Mouse (Mus musculus): Measurements from ENCODE around the gene Lypd6b. TPM values are rescaled to one million over a fixed set of nuclear protein-coding genes. Genes with fewer than 3 reads are reported as not detected.
A peak's percentile ranks its signal among the peaks of the same experiment; 100 is the strongest.

Gene Lypd6b
- polyA plus RNA-seq, 1 experiment from 2014 or later: 3.1 TPM

GRCm38 (mm10) chr2:49937621-49938020 is 150.1 kb downstream of the Lypd6b start:
- ATAC-seq: no peak; the same call in 1 of the 2 replicates

GRCm38 (mm10) chr2:49938246-49938645 is 150.8 kb downstream of the Lypd6b start:
- 87% methylated on average over 8 of the region's 8 CpGs for WGBS
- no peak overlapping the region for H3K4me3 ChIP-seq
- H3K4me1 ChIP-seq: 0 out of 2 replicates have a peak, but pooled peaks cover 6% of the 10 kb centered on the region
- no peak overlapping the region for H3K27ac ChIP-seq
- no peak overlapping the region for H3K9ac ChIP-seq
- H3K4me2 ChIP-seq: no peak overlapping the region
- no peaks in the 10 kb centered on the region for H3K9me3 ChIP-seq (replicated peaks)
- ATAC-seq: no peak
- H3K27me3 ChIP-seq: no peaks in the 10 kb centered on the region
- H3K36me3 ChIP-seq (ENCODE audit: poor library complexity, severe bottlenecking): no peaks in the 10 kb centered on the region

More at GRCm38 (mm10) chr2:49937621-49938020, 150.1 kb downstream of the Lypd6b start:
- Histone ChIP-seq H3K27me3 (no peaks in the 10 kb centered on the region), H3K27ac (no peak overlapping the region), H3K4me3 (no peak overlapping the region), H3K9ac (no peak overlapping the region), H3K4me1 (0 out of 2 replicates have a peak, but pooled peaks cover 6% of the 10 kb centered on the region), H3K4me2 (no peak overlapping the region), H3K36me3 (ENCODE audit: poor library complexity, severe bottlenecking) (no peaks in the 10 kb centered on the region), H3K9me3 (replicated peaks) (no peaks in the 10 kb centered on the region)
- WGBS: 68% methylated on average over 13 of the region's 13 CpGs

- H3K4me2 ChIP-seq: no peak overlapping the region
- no peak overlapping the region for H3K9ac ChIP-seq
- 81% methylated on average over 6 of the region's 6 CpGs for WGBS
- H3K27me3 ChIP-seq: no peaks in the 10 kb centered on the region
- H3K4me1 ChIP-seq: 0 out of 2 replicates have a peak, but pooled peaks cover 6% of the 10 kb centered on the region
- no peaks in the 10 kb centered on the region for H3K36me3 ChIP-seq (ENCODE audit: poor library complexity, severe bottlenecking)
- H3K9me3 ChIP-seq (replicated peaks): no peaks in the 10 kb centered on the region
- no peak overlapping the region for H3K27ac ChIP-seq
- no peak overlapping the region for H3K4me3 ChIP-seq
- ATAC-seq: no peak
Measured at GRCm38 (mm10) chr2:49940372-49940771, 152.9 kb downstream of the Lypd6b start.

- Histone ChIP-seq H3K4me2 (no peak overlapping the region), H3K4me1 (0 out of 2 replicates have a peak, but pooled peaks cover 6% of the 10 kb centered on the region), H3K4me3 (no peak overlapping the region), H3K27ac (no peak overlapping the region), H3K27me3 (no peaks in the 10 kb centered on the region), H3K36me3 (ENCODE audit: poor library complexity, severe bottlenecking) (no peaks in the 10 kb centered on the region), H3K9ac (no peak overlapping the region), H3K9me3 (replicated peaks) (no peaks in the 10 kb centered on the region)
- no peak for ATAC-seq
- 75% methylated on average over 5 of the region's 5 CpGs for WGBS
Measured at GRCm38 (mm10) chr2:49942100-49942499, 154.6 kb downstream of the Lypd6b start.

GRCm38 (mm10) chr2:49951681-49952080 is 164.2 kb downstream of the Lypd6b start:
- Histone ChIP-seq H3K27ac (no peak overlapping the region), H3K27me3 (no peaks in the 10 kb centered on the region), H3K9ac (no peak overlapping the region), H3K4me2 (no peak overlapping the region), H3K9me3 (replicated peaks) (peaks cover 17% of the 10 kb centered on the region), H3K4me3 (no peak overlapping the region), H3K4me1 (peaks cover 5% of the 10 kb centered on the region), H3K36me3 (ENCODE audit: poor library complexity, severe bottlenecking) (no peaks in the 10 kb centered on the region)
- no peak for ATAC-seq
- 65% methylated on average over 4 of the region's 4 CpGs for WGBS

- H3K27me3 ChIP-seq: no peaks in the 10 kb centered on the region
- WGBS: 39% methylated on average over 6 of the region's 6 CpGs
- H3K4me3 ChIP-seq: no peak overlapping the region
- peaks cover 5% of the 10 kb centered on the region for H3K4me1 ChIP-seq
- H3K4me2 ChIP-seq: no peak overlapping the region
- H3K9ac ChIP-seq: no peak overlapping the region
- H3K9me3 ChIP-seq (replicated peaks): peaks cover 16% of the 10 kb centered on the region
- H3K27ac ChIP-seq: no peak overlapping the region
- no peaks in the 10 kb centered on the region for H3K36me3 ChIP-seq (ENCODE audit: poor library complexity, severe bottlenecking)
- ATAC-seq: no peak; the same call in 1 of the 2 replicates
Measured at GRCm38 (mm10) chr2:49952632-49953293, 165.3 kb downstream of the Lypd6b start.

- no peak overlapping the region for H3K9ac ChIP-seq
- no peak overlapping the region for H3K27ac ChIP-seq
- no peaks in the 10 kb centered on the region for H3K27me3 ChIP-seq
- ATAC-seq: no peak
- H3K4me2 ChIP-seq: no peak overlapping the region
- WGBS: 67% methylated on average over 2 of the region's 2 CpGs
- peaks cover 5% of the 10 kb centered on the region for H3K4me1 ChIP-seq
- no peak overlapping the region for H3K4me3 ChIP-seq
- no peaks in the 10 kb centered on the region for H3K9me3 ChIP-seq (replicated peaks)
- H3K36me3 ChIP-seq (ENCODE audit: poor library complexity, severe bottlenecking): no peaks in the 10 kb centered on the region
Measured at GRCm38 (mm10) chr2:49957449-49957848, 170.0 kb downstream of the Lypd6b start.

- no peak overlapping the region for H3K27ac ChIP-seq
- 86% methylated on average over 2 of the region's 2 CpGs for WGBS
- H3K9me3 ChIP-seq (replicated peaks): no peaks in the 10 kb centered on the region
- H3K27me3 ChIP-seq: no peaks in the 10 kb centered on the region
- no peak for ATAC-seq
- H3K36me3 ChIP-seq (ENCODE audit: poor library complexity, severe bottlenecking): no peaks in the 10 kb centered on the region
- H3K9ac ChIP-seq: no peak overlapping the region
- no peak overlapping the region for H3K4me2 ChIP-seq
- no peaks in the 10 kb centered on the region for H3K4me1 ChIP-seq
- no peak overlapping the region for H3K4me3 ChIP-seq
Measured at GRCm38 (mm10) chr2:49961991-49962390, 174.5 kb downstream of the Lypd6b start.

- no peak overlapping the region for H3K9ac ChIP-seq
- 79% methylated on average over 3 of the region's 3 CpGs for WGBS
- H3K27me3 ChIP-seq: no peaks in the 10 kb centered on the region
- no peaks in the 10 kb centered on the region for H3K36me3 ChIP-seq (ENCODE audit: poor library complexity, severe bottlenecking)
- H3K4me1 ChIP-seq: peaks cover 5% of the 10 kb centered on the region; the same call in 1 of the 2 replicates
- no peak overlapping the region for H3K4me2 ChIP-seq
- H3K9me3 ChIP-seq (replicated peaks): no peaks in the 10 kb centered on the region
- H3K4me3 ChIP-seq: no peak overlapping the region
- ATAC-seq: no peak
- H3K27ac ChIP-seq: no peak overlapping the region
Measured at GRCm38 (mm10) chr2:49964899-49965298, 177.4 kb downstream of the Lypd6b start.

- 19% methylated on average over 3 of the region's 3 CpGs for WGBS
- peak; percentile 78 for ATAC-seq
- H3K27ac ChIP-seq: no peak overlapping the region
- H3K4me1 ChIP-seq: peaks cover 5% of the 10 kb centered on the region; the same call in 1 of the 2 replicates
- H3K9me3 ChIP-seq (replicated peaks): no peaks in the 10 kb centered on the region
- H3K36me3 ChIP-seq (ENCODE audit: poor library complexity, severe bottlenecking): no peaks in the 10 kb centered on the region
- H3K4me3 ChIP-seq: no peak overlapping the region
- no peaks in the 10 kb centered on the region for H3K27me3 ChIP-seq
- H3K9ac ChIP-seq: no peak overlapping the region
- H3K4me2 ChIP-seq: no peak overlapping the region
Measured at GRCm38 (mm10) chr2:49967748-49968147, 180.3 kb downstream of the Lypd6b start.

GRCm38 (mm10) chr2:49970990-49971389 is 183.5 kb downstream of the Lypd6b start:
- no peaks in the 10 kb centered on the region for H3K9me3 ChIP-seq (replicated peaks)
- 98% methylated on average over 3 of the region's 3 CpGs for WGBS

GRCm38 (mm10) chr2:49978606-49979005 is 191.1 kb downstream of the Lypd6b start:
- no peak overlapping the region for H3K27ac ChIP-seq
- WGBS: 67% methylated on average over 10 of the region's 10 CpGs

More at GRCm38 (mm10) chr2:49970990-49971389, 183.5 kb downstream of the Lypd6b start:
- H3K9ac ChIP-seq: no peak overlapping the region
- H3K4me1 ChIP-seq: peaks cover 5% of the 10 kb centered on the region; the same call in 1 of the 2 replicates
- H3K27me3 ChIP-seq: no peaks in the 10 kb centered on the region
- H3K36me3 ChIP-seq (ENCODE audit: poor library complexity, severe bottlenecking): no peaks in the 10 kb centered on the region
- H3K27ac ChIP-seq: no peak overlapping the region
- no peak overlapping the region for H3K4me2 ChIP-seq
- H3K4me3 ChIP-seq: no peak overlapping the region
- ATAC-seq: no peak

GRCm38 (mm10) chr2:49979991-49980390 is 192.5 kb downstream of the Lypd6b start:
- H3K9ac ChIP-seq: no peak overlapping the region
- ATAC-seq: no peak
- H3K4me2 ChIP-seq: no peak overlapping the region
- no peaks in the 10 kb centered on the region for H3K27me3 ChIP-seq
- no peaks in the 10 kb centered on the region for H3K4me1 ChIP-seq
- no peaks in the 10 kb centered on the region for H3K36me3 ChIP-seq (ENCODE audit: poor library complexity, severe bottlenecking)
- H3K27ac ChIP-seq: no peak overlapping the region
- no peak overlapping the region for H3K4me3 ChIP-seq
- H3K9me3 ChIP-seq (replicated peaks): no peaks in the 10 kb centered on the region
- WGBS: 92% methylated on average over 3 of the region's 3 CpGs

More at GRCm38 (mm10) chr2:49978606-49979005, 191.1 kb downstream of the Lypd6b start:
- no peak overlapping the region for H3K4me2 ChIP-seq
- no peak for ATAC-seq
- H3K9ac ChIP-seq: no peak overlapping the region
- H3K4me1 ChIP-seq: no peaks in the 10 kb centered on the region
- H3K27me3 ChIP-seq: no peaks in the 10 kb centered on the region
- no peak overlapping the region for H3K4me3 ChIP-seq
- H3K9me3 ChIP-seq (replicated peaks): no peaks in the 10 kb centered on the region
- H3K36me3 ChIP-seq (ENCODE audit: poor library complexity, severe bottlenecking): no peaks in the 10 kb centered on the region
